Mouse (Mus musculus) intestine, postnatal 0 days (tissue): ENCODE results near the gene Mkrn2. TPM values are rescaled to one million over a fixed set of nuclear protein-coding genes. Genes with fewer than 3 reads are reported as not detected.

Source experiments
- ATAC-seq: fragments of 200-750 bp; cut with Nextera tagmentation; 2 replicates; pipeline ENCODE4 v1.8.0; 2017; ENCODE audit warnings: mild to moderate bottlenecking, moderate TSS enrichment, moderate library complexity
- H3K27ac ChIP-seq: fragments of 300-500 bp; sonication (generic); 2 replicates; pipeline ENCODE4 v1.5.1; 2014; ENCODE audit warnings: mild to moderate bottlenecking, low read depth, low read length, moderate library complexity
- H3K27me3 ChIP-seq: fragments of 300-500 bp; sonication (generic); replicated peaks from 2 replicates; pipeline ENCODE4 v1.6.1; 2014; ENCODE audit warnings: low read length, mixed read lengths; ENCODE audit not compliant: control insufficient read depth, insufficient read depth
- H3K36me3 ChIP-seq: fragments of 300-500 bp; sonication (generic); 2 replicates; pipeline ENCODE4 v1.6.1; 2014; ENCODE audit warnings: mild to moderate bottlenecking, moderate library complexity; ENCODE audit not compliant: control insufficient read depth, insufficient read depth
- H3K4me1 ChIP-seq: fragments of 300-500 bp; sonication (generic); replicated peaks from 2 replicates; pipeline ENCODE4 v1.6.1; 2014; ENCODE audit warnings: antibody characterized with exemption, low read length, mixed read lengths; ENCODE audit not compliant: control insufficient read depth, insufficient read depth
- H3K4me2 ChIP-seq: fragments of 300-500 bp; sonication (generic); replicated peaks from 2 replicates; pipeline ENCODE4 v1.6.1; 2014; ENCODE audit warnings: low read depth, mild to moderate bottlenecking, moderate library complexity
- H3K4me3 ChIP-seq: fragments of 300-500 bp; sonication (generic); 2 replicates; pipeline ENCODE4 v1.5.1; 2014; ENCODE audit warnings: low read depth, low read length
- H3K9ac ChIP-seq: fragments of 300-500 bp; sonication (generic); 2 replicates; pipeline ENCODE4 v1.6.1; 2014; ENCODE audit warnings: mild to moderate bottlenecking, low read depth, low read length
- H3K9me3 ChIP-seq: fragments of 300-500 bp; sonication (generic); 2 replicates; pipeline ENCODE4 v1.6.1; 2016; ENCODE audit warnings: mixed run types; ENCODE audit not compliant: control insufficient read depth
- CTCF ChIP-seq: sonication (generic); IDR thresholded peaks from 2 replicates; pipeline ENCODE4 v1.5.1; 2016; ENCODE audit warnings: low read depth, mild to moderate bottlenecking, control low read depth, antibody characterized with exemption, moderate library complexity
- WGBS: fragments of 180-500 bp; shearing (Covaris S2); extraction: QIAGEN DNeasy Blood & Tissue Kit; methylation state at CpG from one replicate; pipeline ENCODE4 v1.1.7; 2014; 5-methylcytosine and 5-hydroxymethylcytosine counted together
- polyA plus RNA-seq: library from polyadenylated mRNA; unstranded; fragments of >200 nt; fragmentation: Nextera tagmentation; extraction: Ambion mirVana; gene quantifications from 2 replicates; pipeline ENCODE4 v1.2.1, GENCODE M21; 2015

The Mkrn2 gene
- polyA plus RNA-seq, 1 experiment from 2014 or later = 13.4 TPM

GRCm38 (mm10) chr6:115586321-115586720 lies 15.4 kb upstream of the Mkrn2 start:
- Histone ChIP-seq H3K9ac (no peak overlapping the region), H3K27ac (no peak overlapping the region), H3K4me2 (no peak overlapping the region), H3K27me3 (no peaks in the 10 kb centered on the region), H3K4me3 (no peak overlapping the region), H3K4me1 (no peaks in the 10 kb centered on the region), H3K9me3 (no peaks in the 10 kb centered on the region), H3K36me3 (peaks cover 14% of the 10 kb centered on the region; the same call in 1 of the 2 replicates)
- 83% methylated on average over 10 of the region's 10 CpGs for WGBS
- TF ChIP-seq CTCF = no peak
- ATAC-seq = no peak

- Histone ChIP-seq H3K36me3 (no peaks in the 10 kb centered on the region; the same call in 1 of the 2 replicates), H3K4me2 (peak overlapping the region; percentile 59), H3K4me1 (no peaks in the 10 kb centered on the region), H3K9ac (peak overlapping the region; percentile 55), H3K4me3 (peak overlapping the region; percentile 51), H3K27me3 (no peaks in the 10 kb centered on the region), H3K9me3 (no peaks in the 10 kb centered on the region), H3K27ac (peak overlapping the region; percentile 94)
- TF ChIP-seq CTCF = no peak
- WGBS = 40% methylated on average over 19 of the region's 19 CpGs
- ATAC-seq = peak; percentile 83
Measured at GRCm38 (mm10) chr6:115591692-115592359, 9.9 kb upstream of the Mkrn2 start.

- peak within 1 kb of the TSS; percentile 94 for H3K27ac ChIP-seq
- peak; percentile 88 for ATAC-seq
Measured at GRCm38 (mm10) chr6:115592458-115592857, 9.2 kb upstream of the Mkrn2 start, which contains the start of gene Mkrn2os. Mkrn2os (minus strand) TSS chr6:115592576.

GRCm38 (mm10) chr6:115593252-115593651 lies 8.4 kb upstream of the Mkrn2 start:
- Histone ChIP-seq H3K27ac (no peak overlapping the region), H3K4me3 (no peak overlapping the region), H3K27me3 (no peaks in the 10 kb centered on the region), H3K9me3 (no peaks in the 10 kb centered on the region), H3K36me3 (no peaks in the 10 kb centered on the region), H3K4me1 (no peaks in the 10 kb centered on the region), H3K4me2 (no peak overlapping the region), H3K9ac (no peak overlapping the region)
- no peak for TF ChIP-seq CTCF
- no peak for ATAC-seq
- 80% methylated on average over 4 of the region's 4 CpGs for WGBS

More at GRCm38 (mm10) chr6:115592458-115592857, 9.2 kb upstream of the Mkrn2 start, which contains the start of gene Mkrn2os:
- H3K36me3 ChIP-seq = no peaks in the 10 kb centered on the region; the same call in 1 of the 2 replicates
- H3K4me2 ChIP-seq = peak within 1 kb of the TSS; percentile 59
- peak; percentile 27 for TF ChIP-seq CTCF
- H3K27me3 ChIP-seq = no peaks in the 10 kb centered on the region
- H3K9me3 ChIP-seq = no peaks in the 10 kb centered on the region
- no peaks in the 10 kb centered on the region for H3K4me1 ChIP-seq
- peak within 1 kb of the TSS; percentile 55 for H3K9ac ChIP-seq
- 30% methylated on average over 5 of the region's 5 CpGs for WGBS
- peak within 1 kb of the TSS; percentile 51 for H3K4me3 ChIP-seq

GRCm38 (mm10) chr6:115594463-115594862 lies 7.2 kb upstream of the Mkrn2 start:
- no peak overlapping the region for H3K27ac ChIP-seq
- TF ChIP-seq CTCF = no peak
- ATAC-seq = no peak
- no peak overlapping the region for H3K4me3 ChIP-seq
- H3K4me2 ChIP-seq = no peak overlapping the region
- no peaks in the 10 kb centered on the region for H3K36me3 ChIP-seq
- H3K4me1 ChIP-seq = no peaks in the 10 kb centered on the region
- H3K9ac ChIP-seq = no peak overlapping the region
- H3K9me3 ChIP-seq = no peaks in the 10 kb centered on the region
- no peaks in the 10 kb centered on the region for H3K27me3 ChIP-seq
- WGBS = 86% methylated on average over 3 of the region's 3 CpGs

GRCm38 (mm10) chr6:115595667-115596066 lies 6.0 kb upstream of the Mkrn2 start:
- H3K27me3 ChIP-seq = no peaks in the 10 kb centered on the region
- no peak for TF ChIP-seq CTCF
- H3K4me3 ChIP-seq = no peak overlapping the region
- WGBS = 67% methylated on average over 3 of the region's 3 CpGs
- H3K9me3 ChIP-seq = no peaks in the 10 kb centered on the region
- no peak overlapping the region for H3K27ac ChIP-seq
- H3K36me3 ChIP-seq = no peaks in the 10 kb centered on the region
- ATAC-seq = no peak
- H3K4me2 ChIP-seq = no peak overlapping the region
- H3K4me1 ChIP-seq = no peaks in the 10 kb centered on the region
- H3K9ac ChIP-seq = no peak overlapping the region
